ENCODE assay signal across 19 mouse cellular contexts in the genomic region with DNA sequence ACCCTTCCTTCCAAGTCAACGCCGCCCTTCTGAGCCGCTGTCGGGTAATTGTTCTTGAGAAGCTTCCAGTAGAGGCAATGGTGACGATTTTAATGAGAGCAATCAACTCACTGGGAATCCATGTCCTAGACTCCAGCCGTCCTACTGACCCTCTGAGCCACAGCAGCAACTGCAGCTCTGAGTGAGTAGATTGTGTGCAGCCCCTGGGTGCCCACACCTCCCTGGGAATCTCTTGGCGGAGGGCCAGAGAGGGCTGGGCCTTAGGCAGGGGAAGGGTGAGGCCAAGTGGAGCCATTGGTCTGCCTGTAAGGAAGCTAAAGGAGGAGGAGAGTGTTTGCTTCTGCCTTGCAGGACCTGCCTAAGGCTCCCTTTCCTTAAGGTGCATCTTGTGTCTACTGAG. TPM values are rescaled to one million over a fixed set of nuclear protein-coding genes. Genes with fewer than 3 reads are reported as not detected.
A peak's percentile ranks its signal among the peaks of the same experiment; 100 is the strongest.
DNase-seq lines count a peak whose midpoint lies in the region; ATAC-seq and TF ChIP-seq lines count a peak whose summit lies in the region.
"Had no signal": no experiment of that assay in that cellular context is flagged by ENCODE, and none has a peak within 500 bp of the region (broad histone marks: within the 10 kb centered on the region; RNA-seq: fewer than 3 reads in every experiment).

No protein-coding gene starts in this region.

- no peak for ATAC-seq in embryonic facial prominence, embryonic 14.5 days (ENCODE audit: low read depth)
- no peak for ATAC-seq in hindbrain, postnatal 0 days
- no peak for ATAC-seq in hindbrain, embryonic 11.5 days (ENCODE audit: low FRiP score)
- ATAC-seq: CD4-positive, CD25-positive, alpha-beta regulatory T cell, adult 4 months had no signal

- H3K9me3 ChIP-seq in embryonic facial prominence, embryonic 14.5 days (ENCODE audit: control insufficient read depth, low read length): no peaks in the 10 kb centered on the region
- H3K9me3 ChIP-seq in embryonic facial prominence, embryonic 10.5 days: no peaks in the 10 kb centered on the region
- no peaks in the 10 kb centered on the region for H3K9me3 ChIP-seq in hindbrain, postnatal 0 days (ENCODE audit: low read length)
- H3K9me3 ChIP-seq in hindbrain, embryonic 11.5 days (ENCODE audit: control insufficient read depth, low read length): no peaks in the 10 kb centered on the region
- H3K9me3 ChIP-seq: embryonic facial prominence, embryonic 12.5 days; forebrain, embryonic 12.5 days; hindbrain, embryonic 13.5 days had no signal

- WGBS in embryonic facial prominence, embryonic 14.5 days: 87% methylated on average over 7 of the region's 7 CpGs
- 92% methylated on average over 7 of the region's 7 CpGs for WGBS in embryonic facial prominence, embryonic 10.5 days
- whole genome bisulfite sequencing in hindbrain, postnatal 0 days: 75% methylated on average over 7 of the region's 7 CpGs
- 90% methylated on average over 7 of the region's 7 CpGs for WGBS in hindbrain, embryonic 11.5 days

- H3K9ac ChIP-seq in embryonic facial prominence, embryonic 14.5 days (ENCODE audit: low read depth, low read length): no peak overlapping the region
- no peak overlapping the region for H3K9ac ChIP-seq in hindbrain, postnatal 0 days (replicated peaks; ENCODE audit: low read length)
- H3K9ac ChIP-seq in hindbrain, embryonic 11.5 days (ENCODE audit: low read depth, low read length): no peak overlapping the region
- H3K9ac ChIP-seq: embryonic facial prominence, embryonic 12.5 days; forebrain, embryonic 12.5 days; hindbrain, embryonic 13.5 days; liver, embryonic 14.5 days had no signal

- TF ChIP-seq CTCF in hindbrain, postnatal 0 days (IDR thresholded peaks at IDR 0.05; ENCODE audit: low read depth): no peak

- no peaks in the 10 kb centered on the region for H3K27me3 ChIP-seq in embryonic facial prominence, embryonic 14.5 days (replicated peaks; ENCODE audit: control insufficient read depth, insufficient read depth, low read length)
- no peaks in the 10 kb centered on the region for H3K27me3 ChIP-seq in embryonic facial prominence, embryonic 10.5 days (replicated peaks; ENCODE audit: low read depth, poor library complexity, severe bottlenecking)
- H3K27me3 ChIP-seq in hindbrain, postnatal 0 days (ENCODE audit: insufficient read depth, low read length): no peaks in the 10 kb centered on the region
- no peaks in the 10 kb centered on the region for H3K27me3 ChIP-seq in hindbrain, embryonic 11.5 days (ENCODE audit: control insufficient read depth, insufficient read depth, low read length)
- H3K27me3 ChIP-seq: embryonic facial prominence, embryonic 12.5 days; forebrain, embryonic 12.5 days; hindbrain, embryonic 13.5 days had no signal

- H3K36me3 ChIP-seq in embryonic facial prominence, embryonic 14.5 days (ENCODE audit: control insufficient read depth, insufficient read depth, low read length): peaks cover 45% of the 10 kb centered on the region
- H3K36me3 ChIP-seq in embryonic facial prominence, embryonic 10.5 days (replicated peaks): peaks cover 44% of the 10 kb centered on the region
- H3K36me3 ChIP-seq in hindbrain, postnatal 0 days (ENCODE audit: insufficient read depth, low read length): peaks cover 31% of the 10 kb centered on the region
- H3K36me3 ChIP-seq in hindbrain, embryonic 11.5 days (ENCODE audit: control insufficient read depth, insufficient read depth, low read length): no peaks in the 10 kb centered on the region

- H3K4me1 ChIP-seq in embryonic facial prominence, embryonic 14.5 days (ENCODE audit: control insufficient read depth, insufficient read depth, low read length): peaks cover 18% of the 10 kb centered on the region
- peaks cover 26% of the 10 kb centered on the region for H3K4me1 ChIP-seq in embryonic facial prominence, embryonic 10.5 days
- peaks cover 8% of the 10 kb centered on the region for H3K4me1 ChIP-seq in hindbrain, postnatal 0 days (ENCODE audit: insufficient read depth, low read length)
- H3K4me1 ChIP-seq in hindbrain, embryonic 11.5 days (replicated peaks; ENCODE audit: control insufficient read depth, insufficient read depth, low read length): no peaks in the 10 kb centered on the region

- H3K4me3 ChIP-seq in embryonic facial prominence, embryonic 14.5 days (ENCODE audit: low read depth, low read length): no peak overlapping the region
- H3K4me3 ChIP-seq in embryonic facial prominence, embryonic 10.5 days: no peak overlapping the region
- H3K4me3 ChIP-seq in hindbrain, postnatal 0 days (ENCODE audit: low read length): no peak overlapping the region
- H3K4me3 ChIP-seq in hindbrain, embryonic 11.5 days (ENCODE audit: low read depth, low read length): no peak overlapping the region
- H3K4me3 ChIP-seq: embryonic facial prominence, embryonic 12.5 days; forebrain, embryonic 12.5 days; hindbrain, embryonic 13.5 days had no signal

- no peak overlapping the region for H3K27ac ChIP-seq in embryonic facial prominence, embryonic 14.5 days (replicated peaks; ENCODE audit: low read depth, low read length)
- H3K27ac ChIP-seq in embryonic facial prominence, embryonic 10.5 days (replicated peaks): no peak overlapping the region
- H3K27ac ChIP-seq in hindbrain, postnatal 0 days: no peak overlapping the region
- H3K27ac ChIP-seq in hindbrain, embryonic 11.5 days (ENCODE audit: low read depth, low read length): no peak overlapping the region
- H3K27ac ChIP-seq: embryonic facial prominence, embryonic 12.5 days; forebrain, embryonic 12.5 days; hindbrain, embryonic 13.5 days; liver, embryonic 14.5 days had no signal

- DNase-seq in embryonic facial prominence, embryonic 14.5 days (ENCODE audit: low spot score): peak; percentile 59
- no peak for DNase-seq in embryonic facial prominence, embryonic 10.5 days (ENCODE audit: low spot score)
- peak; percentile 13 for DNase-seq in hindbrain, postnatal 0 days (ENCODE audit: low spot score)
- no peak for DNase-seq in hindbrain, embryonic 11.5 days (ENCODE audit: low spot score)
- peak; percentile 26 for DNase-seq in right cerebral cortex, postnatal 14 days
- no peak for DNase-seq in right cerebral cortex, postnatal 36 days (ENCODE audit: low spot score in 2 of 2)
- peak; percentile 88 for DNase-seq in retina, postnatal 1 day
- no peak for DNase-seq in thymus, adult 18-20 months
- DNase-seq: adrenal gland, postnatal 36 days; gastrocnemius, postnatal 36 days; kidney, adult 11 months had no signal

- no peak overlapping the region for H3K4me2 ChIP-seq in embryonic facial prominence, embryonic 14.5 days (ENCODE audit: low read depth, low read length)
- no peak overlapping the region for H3K4me2 ChIP-seq in hindbrain, postnatal 0 days (ENCODE audit: low read depth, low read length)
- H3K4me2 ChIP-seq in hindbrain, embryonic 11.5 days (replicated peaks; ENCODE audit: low read depth, low read length): no peak overlapping the region
- H3K4me2 ChIP-seq: embryonic facial prominence, embryonic 12.5 days; forebrain, embryonic 12.5 days; hindbrain, embryonic 13.5 days had no signal

RNA-seq across cellular contexts. Expression of a gene that starts 4.2 kb away (rescaled TPM):
- not detected in 2 replicates for polyA plus RNA-seq in embryonic facial prominence, embryonic 14.5 days (2014; fragmentation: Nextera tagmentation; extraction: Ambion mirVana)
- not detected in 2 replicates for polyA plus RNA-seq in embryonic facial prominence, embryonic 10.5 days (2016; fragmentation: Nextera tagmentation; extraction: Ambion mirVana)
- not detected in 2 replicates for total RNA-seq in hindbrain, postnatal 0 days (2014; rRNA removed)
- polyA plus RNA-seq in hindbrain, postnatal 0 days (2015; fragmentation: Nextera tagmentation; extraction: Ambion mirVana): not detected in 2 replicates
- not detected in 2 replicates for polyA plus RNA-seq in hindbrain, embryonic 11.5 days (2014; fragmentation: Nextera tagmentation; extraction: Ambion mirVana)
- total RNA-seq: adrenal gland, postnatal 36 days; gastrocnemius, postnatal 36 days; megakaryocyte, adult 5-6 weeks had no signal
- polyA plus RNA-seq: CD4-positive, CD25-positive, alpha-beta regulatory T cell, adult 4 months; embryonic facial prominence, embryonic 12.5 days; forebrain, embryonic 12.5 days; hindbrain, embryonic 13.5 days; liver, embryonic 14.5 days; small intestine, adult 2 months; stomach, embryonic 16.5 days had no signal

RNA-seq across cellular contexts. Expression of a gene that starts 5.0 kb away (rescaled TPM):
- polyA plus RNA-seq in embryonic facial prominence, embryonic 14.5 days (2014; fragmentation: Nextera tagmentation; extraction: Ambion mirVana): 27.8 and 27.9 TPM in 2 replicates
- polyA plus RNA-seq in embryonic facial prominence, embryonic 10.5 days (2016; fragmentation: Nextera tagmentation; extraction: Ambion mirVana): 14.0 and 15.6 TPM in 2 replicates
- 82.6 and 83.7 TPM in 2 replicates for total RNA-seq in hindbrain, postnatal 0 days (2014; rRNA removed)
- 29.0 and 29.9 TPM in 2 replicates for polyA plus RNA-seq in hindbrain, postnatal 0 days (2015; fragmentation: Nextera tagmentation; extraction: Ambion mirVana)
- polyA plus RNA-seq in hindbrain, embryonic 11.5 days (2014; fragmentation: Nextera tagmentation; extraction: Ambion mirVana): 14.4 and 18.0 TPM in 2 replicates

RNA-seq across cellular contexts. Expression of a gene that starts 23.1 kb away (rescaled TPM):
- 14.4 and 22.8 TPM in 2 replicates for polyA plus RNA-seq in embryonic facial prominence, embryonic 14.5 days (2014; fragmentation: Nextera tagmentation; extraction: Ambion mirVana)
- polyA plus RNA-seq in embryonic facial prominence, embryonic 10.5 days (2016; fragmentation: Nextera tagmentation; extraction: Ambion mirVana): 0.02 TPM in 1 of 2 replicates, not detected in the other
- 0.47 TPM in 1 of 2 replicates, not detected in the other for total RNA-seq in hindbrain, postnatal 0 days (2014; rRNA removed)
- 0.06 and 0.11 TPM in 2 replicates for polyA plus RNA-seq in hindbrain, postnatal 0 days (2015; fragmentation: Nextera tagmentation; extraction: Ambion mirVana)
- 0.40 and 0.53 TPM in 2 replicates for polyA plus RNA-seq in hindbrain, embryonic 11.5 days (2014; fragmentation: Nextera tagmentation; extraction: Ambion mirVana)
- total RNA-seq: adrenal gland, postnatal 36 days; megakaryocyte, adult 5-6 weeks had no signal
- polyA plus RNA-seq: CD4-positive, CD25-positive, alpha-beta regulatory T cell, adult 4 months; small intestine, adult 2 months had no signal

RNA-seq across cellular contexts. Expression of a gene that starts 44.2 kb away (rescaled TPM):
- polyA plus RNA-seq in embryonic facial prominence, embryonic 14.5 days (2014; fragmentation: Nextera tagmentation; extraction: Ambion mirVana): 24.2 and 34.9 TPM in 2 replicates
- 0.67 and 1.2 TPM in 2 replicates for polyA plus RNA-seq in embryonic facial prominence, embryonic 10.5 days (2016; fragmentation: Nextera tagmentation; extraction: Ambion mirVana)
- 0.18 and 0.94 TPM in 2 replicates for total RNA-seq in hindbrain, postnatal 0 days (2014; rRNA removed)
- polyA plus RNA-seq in hindbrain, postnatal 0 days (2015; fragmentation: Nextera tagmentation; extraction: Ambion mirVana): 4.4 and 5.0 TPM in 2 replicates
- 0.27 TPM in 1 of 2 replicates, not detected in the other for polyA plus RNA-seq in hindbrain, embryonic 11.5 days (2014; fragmentation: Nextera tagmentation; extraction: Ambion mirVana)

Comparison
In these comparisons a context has a peak if more than half of its experiments do, and no peak if none do; other contexts are left out.
1. DNase-seq: peak in embryonic facial prominence, embryonic 14.5 days (single experiment), hindbrain, postnatal 0 days (single experiment), right cerebral cortex, postnatal 14 days (single experiment) and retina, postnatal 1 day (single experiment); none in embryonic facial prominence, embryonic 10.5 days (single experiment), hindbrain, embryonic 11.5 days (single experiment), right cerebral cortex, postnatal 36 days (0 of 2) and thymus, adult 18-20 months (0 of 2).
2. RNA of a gene that starts 23.1 kb away (polyA plus RNA-seq): 14.4 to 22.8 TPM in embryonic facial prominence, embryonic 14.5 days; 0.40 to 0.53 TPM in hindbrain, embryonic 11.5 days, 0.06 to 0.11 TPM in hindbrain, postnatal 0 days and 0.02 TPM in embryonic facial prominence, embryonic 10.5 days; every median in the first group is over 10 times any median in the second.